Mouse (Mus musculus): ENCODE measurements at regions not wholly inside any gene's neighbourhood (a gene's known extent, or its start where the extent isn't known, plus 50 kb on each side); places are given as distances from the start of the nearest gene placed in this dataset.

- Histone ChIP-seq H3K4me1 (ENCODE audit: control insufficient read depth, insufficient read depth, low read length) (no peaks in the 10 kb centered on the region), H3K4me3 (replicated peaks; ENCODE audit: low read length) (no peak overlapping the region), H3K9me3 (ENCODE audit: control insufficient read depth, low read length) (no peaks in the 10 kb centered on the region), H3K27me3 (ENCODE audit: control insufficient read depth, insufficient read depth, low read length) (no peaks in the 10 kb centered on the region), H3K27ac (replicated peaks; ENCODE audit: low read depth, low read length) (no peak overlapping the region), H3K9ac (ENCODE audit: low read depth, low read length, severe bottlenecking) (no peak overlapping the region), H3K4me2 (replicated peaks; ENCODE audit: low read depth, low read length, severe bottlenecking) (no peak overlapping the region), H3K36me3 (ENCODE audit: control insufficient read depth, insufficient read depth, low read length) (no peaks in the 10 kb centered on the region)
- ATAC-seq (ENCODE audit: low FRiP score, low read depth) (no peak), DNase-seq (ENCODE audit: low spot score) (no peak)
- no peak for TF ChIP-seq POLR2A (IDR thresholded peaks at IDR 0.05; ENCODE audit: borderline replicate concordance, extremely low read depth, insufficient read depth, insufficient read length)
- WGBS = 74% methylated on average over 1 of the region's 1 CpGs
Observed at GRCm38 (mm10) chr10:112982697-112983096, 53.9 kb upstream of the Atxn7l3b start.

All from limb, embryonic 14.5 days (tissue).